Mouse (Mus musculus): ENCODE data around the gene Nudt17. TPM values are rescaled to one million over a fixed set of nuclear protein-coding genes. Genes with fewer than 3 reads are reported as not detected.

Nudt17 gene
- polyA plus RNA-seq, 1 experiment = 0.06 TPM

DNA sequence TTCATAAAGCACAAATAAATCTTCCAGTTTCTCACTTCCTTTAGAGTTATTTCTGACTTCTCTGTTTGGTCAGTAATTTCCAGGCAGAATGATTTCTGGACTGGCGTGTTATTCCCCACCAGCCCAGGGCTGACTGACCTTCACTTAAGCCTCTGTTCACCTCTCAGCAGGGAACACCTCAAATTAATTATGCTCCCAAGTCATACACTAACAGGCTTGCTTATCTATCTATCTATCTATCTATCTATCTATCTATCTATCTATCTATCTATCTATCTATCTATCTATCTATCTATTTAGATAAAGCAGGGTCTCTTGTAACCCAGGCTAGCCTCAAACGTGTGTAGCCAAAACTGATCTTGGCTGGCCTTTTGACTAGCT, 312 bp upstream of the Nudt17 start:
- Histone ChIP-seq H3K4me1 (ENCODE audit: control insufficient read depth) (peaks cover 11% of the 10 kb centered on the region), H3K4me3 (replicated peaks) (no peak overlapping the region), H3K27me3 (ENCODE audit: control insufficient read depth) (peaks cover 17% of the 10 kb centered on the region), H3K9me3 (ENCODE audit: control insufficient read depth, low read length) (no peaks in the 10 kb centered on the region), H3K36me3 (ENCODE audit: control insufficient read depth) (peaks cover 55% of the 10 kb centered on the region)
- no peak for TF ChIP-seq TAL1 (IDR thresholded peaks at IDR 0.05; ENCODE audit: low read length)
- no peak for TF ChIP-seq GATA1 (IDR thresholded peaks at IDR 0.05; ENCODE audit: low read length)

DNA sequence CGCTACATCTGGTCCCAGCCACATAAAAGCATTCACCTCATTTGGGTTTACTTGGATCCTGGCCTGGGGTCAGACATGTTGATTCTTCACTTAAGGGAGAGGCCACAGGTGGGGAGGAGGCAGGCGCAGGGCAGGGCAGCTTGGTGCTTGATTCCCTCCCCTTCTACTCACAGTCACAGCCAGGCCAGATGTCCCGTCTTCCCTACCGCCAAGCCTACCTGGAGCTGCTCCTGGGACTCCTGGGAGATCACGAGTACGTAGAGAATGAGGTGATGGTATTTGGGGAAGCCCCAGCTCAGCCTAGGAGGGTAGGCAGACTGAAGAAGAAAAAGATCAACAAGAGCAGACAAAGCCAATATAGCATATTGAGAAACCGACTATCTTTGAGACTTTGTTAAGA, 1.4 kb downstream of the Nudt17 start:
- Histone ChIP-seq H3K27me3 (ENCODE audit: control insufficient read depth) (peaks cover 17% of the 10 kb centered on the region), H3K4me1 (ENCODE audit: control insufficient read depth) (peaks cover 11% of the 10 kb centered on the region), H3K36me3 (ENCODE audit: control insufficient read depth) (peaks cover 48% of the 10 kb centered on the region), H3K9me3 (ENCODE audit: control insufficient read depth, low read length) (no peaks in the 10 kb centered on the region), H3K4me3 (replicated peaks) (no peak overlapping the region)
- TF ChIP-seq GATA1 (IDR thresholded peaks at IDR 0.05; ENCODE audit: low read length) = no peak
- TF ChIP-seq TAL1 (IDR thresholded peaks at IDR 0.05; ENCODE audit: low read length) = no peak

DNA sequence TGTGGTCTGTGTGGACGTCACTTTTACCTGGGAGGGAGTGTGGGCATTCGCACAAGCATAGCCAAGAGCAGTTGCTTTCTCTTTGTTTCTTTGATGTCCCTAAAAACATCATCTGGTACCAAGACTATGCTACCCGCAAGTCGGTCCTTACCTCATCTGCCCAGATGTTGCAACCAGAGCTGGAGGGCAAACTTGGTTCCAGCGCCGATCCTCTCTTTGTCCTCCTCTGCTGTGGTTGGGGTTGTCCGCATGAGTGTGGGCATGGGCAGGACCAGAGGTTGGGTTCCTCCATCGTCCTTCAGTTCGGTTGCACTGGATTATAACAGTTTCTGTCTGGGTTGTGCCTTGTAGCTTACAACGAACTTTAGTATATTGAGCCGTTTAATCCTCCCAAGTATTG, 2.1 kb downstream of the Nudt17 start:
- Histone ChIP-seq H3K27me3 (ENCODE audit: control insufficient read depth) (peaks cover 17% of the 10 kb centered on the region), H3K4me3 (replicated peaks) (no peak overlapping the region), H3K4me1 (ENCODE audit: control insufficient read depth) (peaks cover 11% of the 10 kb centered on the region), H3K36me3 (ENCODE audit: control insufficient read depth) (peaks cover 48% of the 10 kb centered on the region), H3K9me3 (ENCODE audit: control insufficient read depth, low read length) (no peaks in the 10 kb centered on the region)
- no peak for TF ChIP-seq TAL1 (IDR thresholded peaks at IDR 0.05; ENCODE audit: low read length)
- no peak for TF ChIP-seq GATA1 (IDR thresholded peaks at IDR 0.05; ENCODE audit: low read length)

DNA sequence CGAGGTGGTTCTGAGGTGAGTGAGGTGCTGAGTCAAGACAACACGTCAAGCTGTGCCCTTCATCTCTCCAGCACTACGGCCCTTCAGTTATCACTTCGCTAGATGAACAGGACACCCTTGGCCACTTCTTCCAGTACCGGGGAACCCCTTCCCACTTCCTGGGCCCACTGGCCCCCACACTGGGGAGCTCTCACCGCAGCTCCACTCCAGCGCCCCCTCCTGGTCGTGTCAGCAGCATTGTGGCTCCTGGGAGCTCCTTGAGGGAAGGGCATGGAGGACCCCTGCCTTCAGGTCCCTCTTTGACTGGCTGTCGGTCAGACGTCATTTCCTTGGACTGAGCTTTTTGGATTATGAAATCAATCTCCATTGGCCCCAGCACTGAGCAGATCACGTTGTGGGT, 3.6 kb downstream of the Nudt17 start:
- H3K4me1 ChIP-seq (ENCODE audit: control insufficient read depth) = peaks cover 11% of the 10 kb centered on the region
- TF ChIP-seq GATA1 (IDR thresholded peaks at IDR 0.05; ENCODE audit: low read length) = no peak
- no peak for TF ChIP-seq TAL1 (IDR thresholded peaks at IDR 0.05; ENCODE audit: low read length)
- H3K9me3 ChIP-seq (ENCODE audit: control insufficient read depth, low read length) = no peaks in the 10 kb centered on the region
- peaks cover 17% of the 10 kb centered on the region for H3K27me3 ChIP-seq (ENCODE audit: control insufficient read depth)
- no peak overlapping the region for H3K4me3 ChIP-seq (replicated peaks)
- peaks cover 34% of the 10 kb centered on the region for H3K36me3 ChIP-seq (ENCODE audit: control insufficient read depth)

DNA sequence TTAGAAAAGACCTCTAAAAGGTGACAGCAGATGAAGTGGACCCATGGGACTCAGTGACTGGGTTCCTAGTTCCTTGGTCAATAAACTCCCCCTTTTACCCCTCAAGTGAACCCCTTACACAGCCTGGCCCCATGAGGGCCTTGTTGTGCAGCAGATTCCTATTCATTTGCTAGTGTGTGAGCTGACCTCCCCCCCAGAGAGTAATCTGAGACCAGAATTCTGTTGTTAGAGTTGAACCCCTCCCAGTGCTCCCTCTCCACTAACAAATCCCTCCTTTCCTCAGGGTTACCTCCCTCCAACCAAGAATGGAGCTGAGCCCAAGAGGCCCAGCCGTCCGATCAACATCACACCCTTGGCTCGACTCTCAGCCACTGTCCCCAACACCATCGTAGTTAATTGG, 7.4 kb downstream of the Nudt17 start:
- Histone ChIP-seq H3K36me3 (ENCODE audit: control insufficient read depth) (peaks cover 31% of the 10 kb centered on the region), H3K9me3 (ENCODE audit: control insufficient read depth, low read length) (no peaks in the 10 kb centered on the region), H3K4me3 (replicated peaks) (no peak overlapping the region), H3K27me3 (ENCODE audit: control insufficient read depth) (peaks cover 5% of the 10 kb centered on the region), H3K4me1 (ENCODE audit: control insufficient read depth) (peaks cover 19% of the 10 kb centered on the region)
- TF ChIP-seq GATA1 (IDR thresholded peaks at IDR 0.05; ENCODE audit: low read length) = no peak
- no peak for TF ChIP-seq TAL1 (IDR thresholded peaks at IDR 0.05; ENCODE audit: low read length)

DNA sequence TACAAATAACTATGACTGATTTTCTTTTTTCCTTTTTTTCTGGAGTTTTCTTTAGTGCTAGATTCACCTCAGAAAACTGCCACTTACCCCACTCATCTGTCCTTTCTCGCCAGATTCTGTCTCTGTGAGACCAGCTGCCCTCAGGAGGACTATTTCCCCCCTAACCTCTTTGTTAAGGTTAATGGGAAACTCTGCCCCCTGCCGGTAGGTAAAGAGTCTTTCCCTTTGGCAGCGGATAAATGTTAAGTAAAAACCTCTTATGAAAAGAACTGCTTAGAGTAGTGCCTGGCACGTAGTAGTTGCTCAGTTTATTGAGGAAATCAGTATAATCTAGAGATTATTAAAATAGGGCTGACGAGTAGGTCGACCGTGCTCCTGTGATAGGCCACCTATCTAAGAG, 8.0 kb downstream of the Nudt17 start:
- H3K9me3 ChIP-seq (ENCODE audit: control insufficient read depth, low read length) = no peaks in the 10 kb centered on the region
- TF ChIP-seq GATA1 (IDR thresholded peaks at IDR 0.05; ENCODE audit: low read length) (no peak), TAL1 (IDR thresholded peaks at IDR 0.05; ENCODE audit: low read length) (no peak)
- H3K4me3 ChIP-seq (replicated peaks) = no peak overlapping the region
- H3K27me3 ChIP-seq (ENCODE audit: control insufficient read depth) = peaks cover 7% of the 10 kb centered on the region
- peaks cover 22% of the 10 kb centered on the region for H3K4me1 ChIP-seq (ENCODE audit: control insufficient read depth)
- H3K36me3 ChIP-seq (ENCODE audit: control insufficient read depth) = peaks cover 31% of the 10 kb centered on the region

DNA sequence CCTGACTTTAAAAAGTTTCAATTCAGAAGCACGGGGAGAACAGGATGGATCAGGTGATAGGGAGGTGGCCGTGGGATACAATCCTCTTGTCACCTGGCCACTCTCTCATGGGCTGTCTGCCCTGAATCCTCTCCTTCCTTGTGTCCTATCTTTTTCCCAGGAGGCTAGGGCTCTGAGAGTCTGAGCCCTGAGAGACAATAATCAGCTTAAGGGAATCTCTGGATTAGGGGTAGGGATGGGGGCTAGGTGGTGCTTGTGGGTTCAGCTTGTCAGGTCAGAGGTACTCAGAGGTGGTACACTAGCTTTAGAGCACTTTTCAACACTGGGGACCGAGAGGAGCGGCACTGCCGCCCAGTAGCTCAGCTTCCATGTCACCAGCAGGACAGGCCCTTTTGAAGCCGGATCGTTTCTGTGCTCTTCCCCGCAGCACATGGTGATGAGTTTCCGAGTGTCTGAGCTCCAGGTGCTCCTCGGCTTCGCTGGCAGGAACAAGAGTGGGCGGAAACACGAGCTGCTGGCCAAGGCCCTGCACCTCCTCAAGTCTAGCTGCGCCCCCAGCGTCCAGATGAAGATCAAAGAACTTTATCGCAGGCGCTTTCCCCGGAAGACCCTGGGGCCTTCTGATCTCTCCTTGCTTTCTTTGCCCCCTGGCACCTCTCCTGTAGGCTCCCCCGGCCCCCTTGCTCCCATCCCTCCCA, 9.2 kb downstream of the Nudt17 start:
- Histone ChIP-seq H3K4me1 (ENCODE audit: control insufficient read depth) (peaks cover 22% of the 10 kb centered on the region), H3K36me3 (ENCODE audit: control insufficient read depth) (peaks cover 23% of the 10 kb centered on the region), H3K27me3 (ENCODE audit: control insufficient read depth) (peaks cover 7% of the 10 kb centered on the region), H3K9me3 (ENCODE audit: control insufficient read depth, low read length) (no peaks in the 10 kb centered on the region), H3K4me3 (replicated peaks) (no peak overlapping the region)
- no peak for TF ChIP-seq GATA1 (IDR thresholded peaks at IDR 0.05; ENCODE audit: low read length)
- no peak for TF ChIP-seq TAL1 (IDR thresholded peaks at IDR 0.05; ENCODE audit: low read length)

DNA sequence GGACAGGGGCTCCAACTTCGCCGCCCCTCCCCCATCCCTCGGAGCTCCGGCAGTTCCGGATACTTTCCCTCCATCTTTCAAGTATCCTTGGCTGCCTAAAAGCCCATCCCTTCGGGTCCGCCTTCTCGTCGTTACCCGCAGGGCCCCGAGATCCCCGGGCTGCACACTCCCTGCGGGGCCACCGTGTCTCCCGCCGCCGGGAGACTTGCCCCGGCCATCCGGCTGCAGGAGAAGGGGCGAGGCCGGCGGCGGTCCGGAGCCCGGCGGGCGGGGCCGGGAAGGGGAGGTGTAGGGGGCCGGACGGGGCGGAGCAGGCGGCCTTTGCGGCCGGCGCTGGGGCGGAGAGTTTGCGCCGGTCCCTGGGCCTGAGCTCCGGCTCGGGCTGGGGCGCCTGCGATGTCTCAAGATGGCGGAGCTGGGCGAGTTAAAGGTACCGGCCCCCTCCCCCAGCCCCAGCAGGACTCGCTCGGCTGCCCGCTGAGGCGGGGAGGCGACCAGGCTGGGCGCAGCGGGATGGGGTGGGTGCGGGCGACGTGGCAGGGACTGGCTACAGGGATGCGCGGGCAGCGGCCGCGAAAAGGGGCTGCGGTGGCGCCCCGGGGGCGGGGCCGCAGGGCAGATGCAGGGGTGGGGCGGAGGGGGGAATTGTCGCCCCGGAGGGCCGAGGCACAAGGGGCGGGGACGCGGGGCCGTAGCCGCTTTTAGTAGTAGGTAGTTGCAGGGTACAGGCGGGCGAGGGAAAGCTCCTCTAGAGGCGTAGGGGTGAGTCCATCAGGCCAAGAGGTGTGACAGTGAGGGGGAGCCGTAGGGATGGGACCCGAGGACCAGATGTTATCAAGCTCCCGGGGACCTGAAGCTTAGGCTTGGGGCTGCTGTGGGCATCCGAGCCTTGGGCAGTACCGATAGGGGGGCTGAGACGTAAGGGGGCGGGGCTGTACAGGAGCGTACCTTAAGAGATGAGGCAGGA, 11.3 kb downstream of the Nudt17 start:
- Histone ChIP-seq H3K9me3 (ENCODE audit: control insufficient read depth, low read length) (no peaks in the 10 kb centered on the region), H3K36me3 (ENCODE audit: control insufficient read depth) (peaks cover 11% of the 10 kb centered on the region), H3K4me1 (ENCODE audit: control insufficient read depth) (peaks cover 22% of the 10 kb centered on the region), H3K4me3 (replicated peaks) (peak overlapping the region; percentile 83), H3K27me3 (ENCODE audit: control insufficient read depth) (peaks cover 12% of the 10 kb centered on the region)
- TF ChIP-seq TAL1 (IDR thresholded peaks at IDR 0.05; ENCODE audit: low read length) = no peak
- no peak for TF ChIP-seq GATA1 (IDR thresholded peaks at IDR 0.05; ENCODE audit: low read length)

DNA sequence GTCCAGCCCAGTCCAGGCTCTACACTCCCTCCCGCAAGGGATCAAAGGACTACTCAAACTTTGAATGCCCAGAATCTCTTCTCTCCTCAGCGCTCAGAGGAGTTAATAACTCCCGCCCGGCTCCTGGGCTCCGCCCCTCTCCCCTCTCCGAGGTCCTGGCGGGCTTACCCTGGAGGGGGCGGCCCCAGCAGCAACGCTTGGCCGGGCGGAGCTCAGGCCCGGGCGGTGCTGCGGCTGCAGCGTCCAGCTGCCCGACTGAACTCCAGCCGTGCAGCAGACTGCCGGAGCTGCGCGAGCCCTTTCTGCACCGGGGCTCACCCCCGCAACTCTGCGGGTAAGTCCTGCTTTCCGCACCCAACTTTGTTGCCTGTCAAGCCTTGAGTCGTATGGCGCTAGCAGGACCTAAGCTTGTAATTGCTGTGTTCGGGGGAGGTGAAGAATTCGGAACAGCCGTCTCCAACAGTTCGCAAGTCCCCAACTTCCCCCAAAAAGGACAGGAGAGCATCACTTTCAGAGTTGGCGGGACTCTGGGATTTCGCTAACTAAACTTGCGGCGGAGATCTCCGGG, 12.1 kb downstream of the Nudt17 start, which contains the start of gene Pias3:
Gene Pias3, plus strand, starts transcription at position 187 of the 568 bp plus-strand sequence.
- TF ChIP-seq TAL1 (IDR thresholded peaks at IDR 0.05; ENCODE audit: low read length) (no peak), GATA1 (IDR thresholded peaks at IDR 0.05; ENCODE audit: low read length) (no peak)
- H3K4me1 ChIP-seq (ENCODE audit: control insufficient read depth) = peaks cover 22% of the 10 kb centered on the region
- peaks cover 12% of the 10 kb centered on the region for H3K27me3 ChIP-seq (ENCODE audit: control insufficient read depth)
- H3K9me3 ChIP-seq (ENCODE audit: control insufficient read depth, low read length) = no peaks in the 10 kb centered on the region
- peaks cover 4% of the 10 kb centered on the region; the same call in 1 of the 2 replicates for H3K36me3 ChIP-seq (ENCODE audit: control insufficient read depth)
- H3K4me3 ChIP-seq (replicated peaks) = peak within 1 kb of the TSS; percentile 83
